Mouse (Mus musculus) urinary bladder, postnatal 0 days (tissue): ENCODE measurements around the gene Ifi203. TPM values are rescaled to one million over a fixed set of nuclear protein-coding genes. Genes with fewer than 3 reads are reported as not detected.

ENCODE experiments used
- polyA plus RNA-seq: library from polyadenylated mRNA; unstranded; fragments of >200 nt; fragmentation: Nextera tagmentation; extraction: Ambion mirVana; gene quantifications from 2 replicates; pipeline ENCODE4 v1.2.1, GENCODE M21; 2015

Ifi203 gene
- 2.6 and 2.8 TPM in 2 replicates for polyA plus RNA-seq

DNA sequence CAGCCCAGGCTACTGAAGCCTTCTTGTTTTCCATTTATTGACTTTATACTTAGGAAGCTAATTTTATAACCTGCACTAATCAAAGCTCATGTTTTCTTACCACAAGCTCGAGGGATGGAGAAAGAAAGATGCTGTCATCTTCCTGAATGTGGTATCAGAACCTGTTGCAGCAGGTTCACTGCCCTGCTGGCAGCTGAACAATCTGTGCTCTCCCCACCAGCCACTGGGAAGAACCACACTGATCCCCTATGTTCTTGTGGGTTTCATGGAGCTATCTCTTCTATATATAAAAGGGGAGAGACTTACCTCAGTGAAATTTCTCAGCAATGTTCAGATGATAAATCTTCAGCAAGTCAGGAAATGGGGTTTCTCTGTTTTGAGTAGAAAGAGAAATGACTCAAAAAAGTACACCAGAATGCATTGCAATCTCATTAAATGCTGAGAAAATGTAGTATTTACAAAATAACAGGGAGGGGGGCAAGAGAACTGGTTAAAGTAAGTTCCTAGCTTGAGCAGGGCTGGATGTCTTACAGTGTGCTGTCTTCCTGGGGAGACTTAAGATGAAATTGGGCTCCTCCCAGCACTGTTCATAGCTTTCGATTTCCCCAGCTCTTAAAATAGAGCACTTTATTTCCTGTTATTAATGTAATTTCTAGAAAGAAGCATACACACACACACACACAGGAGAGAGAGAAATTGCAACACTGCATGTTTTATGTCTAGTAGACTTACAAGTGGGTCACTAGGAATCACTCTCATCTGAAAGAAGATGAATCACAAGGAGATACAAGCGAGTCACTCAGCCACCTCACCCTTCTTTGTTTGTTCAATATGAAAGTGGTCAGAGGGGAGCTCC lies at the start of gene Ifi203, which contains the start of gene Mndal:
TSS of gene Ifi203 (minus strand) at position 749 of the 856 bp plus-strand sequence.
TSS of gene Mndal (minus strand) at position 568 of the 856 bp plus-strand sequence.

DNA sequence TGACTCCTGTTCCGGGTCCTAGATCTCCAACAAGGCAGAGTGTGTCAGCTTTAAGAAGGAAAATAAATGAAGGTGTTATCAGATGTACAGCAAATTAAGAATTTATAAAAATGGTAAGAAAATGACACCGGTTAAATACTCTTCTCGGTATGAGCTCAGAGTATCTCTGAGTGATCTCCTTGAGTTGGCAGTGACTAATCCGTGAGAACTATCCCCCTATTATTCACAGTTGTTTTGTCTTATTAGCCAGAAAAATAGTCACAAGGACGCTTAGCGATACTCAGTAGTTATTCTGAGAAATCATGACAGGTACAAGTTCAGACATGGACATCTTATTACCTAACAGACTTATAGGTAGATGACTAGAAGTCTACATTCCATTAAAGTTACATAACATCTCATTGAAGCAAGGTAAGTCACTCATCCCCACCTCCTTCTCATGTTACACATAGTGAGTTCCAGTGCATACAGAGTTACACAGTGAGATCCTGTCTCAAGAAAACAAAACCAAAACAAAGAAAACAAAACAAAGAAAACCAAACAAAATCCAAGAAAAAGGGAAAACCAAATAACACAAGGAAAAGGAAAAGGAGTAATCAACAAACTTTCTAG lies 40.3 kb upstream of the Ifi203 start, which contains the start of gene Ifi202b:
TSS of gene Ifi202b (minus strand) at position 51 of the 612 bp plus-strand sequence.

DNA sequence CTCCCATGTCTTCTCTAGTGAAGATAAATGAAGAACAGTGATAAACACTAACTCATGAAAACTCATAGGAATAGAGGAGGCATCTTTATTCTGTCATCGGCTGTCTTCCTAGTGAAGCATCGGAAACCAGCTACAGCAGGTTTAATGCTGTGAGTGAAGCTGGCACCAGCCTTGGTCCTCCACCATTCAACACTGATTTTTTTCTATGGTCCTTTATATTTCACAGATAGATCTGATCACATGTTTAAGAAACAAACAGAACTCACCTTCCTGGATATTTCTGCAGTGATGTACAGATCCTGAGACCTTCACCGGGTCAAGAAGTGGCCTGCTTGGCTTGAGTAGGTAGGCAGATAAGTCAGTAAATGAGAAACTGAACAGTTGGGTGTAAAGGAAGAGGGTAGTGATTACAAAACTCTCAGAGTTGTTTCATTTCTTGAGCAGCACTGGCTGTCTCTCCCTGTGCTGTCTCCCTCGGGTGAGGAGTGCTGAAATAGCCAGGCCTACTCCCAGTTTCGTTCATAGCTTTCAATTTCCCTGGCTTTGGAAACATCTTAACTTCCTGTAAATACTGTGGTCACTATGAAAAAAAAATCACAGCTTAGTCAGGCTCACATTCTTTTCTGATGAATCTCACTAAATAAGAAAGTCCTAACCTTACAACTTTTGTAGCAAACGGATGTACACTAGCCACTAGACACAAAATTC lies 29.8 kb downstream of the Ifi203 start, which contains the start of gene Ifi211:
TSS of gene Ifi211 (minus strand) at position 499 of the 708 bp plus-strand sequence.

Other genes with a start within 250 kb of the Ifi203 start
- gene Ifi207, start 200.9 kb downstream of the Ifi203 start, polyA plus RNA-seq, result 1.5 and 1.6 TPM in 2 replicates
- gene Ifi204, start 175.7 kb downstream of the Ifi203 start, polyA plus RNA-seq, result 4.9 and 5.0 TPM in 2 replicates
- gene Ifi211, start 29.6 kb downstream of the Ifi203 start, polyA plus RNA-seq, result 3.7 and 4.0 TPM in 2 replicates
- 2.7 and 4.1 TPM in 2 replicates for gene Mndal, start 181 bp downstream of the Ifi203 start, polyA plus RNA-seq
- gene Ifi202b, start 40.1 kb upstream of the Ifi203 start, polyA plus RNA-seq, result 0.12 TPM in 1 of 2 replicates, not detected in the other
- gene Ifi205, start 89.1 kb upstream of the Ifi203 start, polyA plus RNA-seq, result 1.5 and 2.1 TPM in 2 replicates
- gene Olfr433, start 98.0 kb upstream of the Ifi203 start, polyA plus RNA-seq, result not detected in 2 replicates
- gene Olfr432, start 106.5 kb upstream of the Ifi203 start, polyA plus RNA-seq, result not detected in 2 replicates
- gene Olfr430, start 123.9 kb upstream of the Ifi203 start, polyA plus RNA-seq, result not detected in 2 replicates
- not detected in 2 replicates for gene Olfr429, start 141.7 kb upstream of the Ifi203 start, polyA plus RNA-seq
- gene Olfr427, start 154.2 kb upstream of the Ifi203 start, polyA plus RNA-seq, result not detected in 2 replicates
- not detected in 2 replicates for gene Olfr231, start 178.5 kb upstream of the Ifi203 start, polyA plus RNA-seq
- not detected in 2 replicates for gene Olfr424, start 188.8 kb upstream of the Ifi203 start, polyA plus RNA-seq
- gene Olfr420, start 213.0 kb upstream of the Ifi203 start, polyA plus RNA-seq, result not detected in 2 replicates
- 0.06 and 0.10 TPM in 2 replicates for gene Spta1, start 230.1 kb upstream of the Ifi203 start, polyA plus RNA-seq